Mouse (Mus musculus): ENCODE data around the gene Gm49384.

- no peak for TF ChIP-seq CTCF (IDR thresholded peaks at IDR 0.05; ENCODE audit: extremely low read depth, insufficient read depth, insufficient read length, insufficient replicate concordance)
- no peak for TF ChIP-seq POLR2A (IDR thresholded peaks at IDR 0.05; ENCODE audit: low read depth, low read length)
Observed at GRCm38 (mm10) chr12:69150049-69150448, 54.0 kb downstream of the Gm49384 start.

Measured in spleen, adult 2 months (tissue).